Mouse (Mus musculus) ES-E14 (cell line): ENCODE measurements at regions not wholly inside any gene's neighbourhood (a gene's known extent, or its start where the extent isn't known, plus 50 kb on each side); places are given as distances from the start of the nearest gene placed in this dataset.

Experiments
- DNase-seq: peaks from one replicate; pipeline ENCODE4 v3.0.0-alpha.2; 2013; ENCODE audit warnings: low read depth, low spot score
- H3K27ac ChIP-seq: 2 replicates; pipeline ENCODE4 v1.5.1; 2012; ENCODE audit warnings: low read depth, mild to moderate bottlenecking, low read length, moderate library complexity, mixed read lengths; ENCODE audit not compliant: poor library complexity, insufficient read depth, severe bottlenecking
- H3K36me3 ChIP-seq: 2 replicates; pipeline ENCODE4 v1.6.1; 2012; ENCODE audit warnings: mild to moderate bottlenecking, low read length, moderate library complexity, mixed read lengths; ENCODE audit not compliant: control insufficient read depth, poor library complexity, insufficient read depth, severe bottlenecking
- H3K4me1 ChIP-seq, 2 experiments: fragments of 150-350 bp in 1 of 2; sonication (generic) in 1 of 2; 2 replicates each; pipeline ENCODE4 v1.6.1; 2012; ENCODE audit warnings: low read length in 2 of 2, mild to moderate bottlenecking in 1 of 2, mixed read lengths in 1 of 2; ENCODE audit not compliant: control insufficient read depth in 2 of 2, insufficient read depth in 2 of 2, poor library complexity in 1 of 2
- H3K4me3 ChIP-seq, 2 experiments: fragments of 150-350 bp in 1 of 2; sonication (generic) in 1 of 2; 2 replicates each; pipeline ENCODE4 v1.5.1; 2012; ENCODE audit warnings: low read length in 2 of 2, low read depth in 1 of 2, mild to moderate bottlenecking in 1 of 2, mixed read lengths in 1 of 2; ENCODE audit not compliant: insufficient read depth in 1 of 2, poor library complexity in 1 of 2, severe bottlenecking in 1 of 2
- H3K9ac ChIP-seq: 2 replicates; pipeline ENCODE4 v1.6.1; 2012; ENCODE audit warnings: low read depth, mild to moderate bottlenecking, low read length, mixed read lengths; ENCODE audit not compliant: poor library complexity, insufficient read depth, severe bottlenecking
- H3K9me3 ChIP-seq: fragments of 150-350 bp; sonication (generic); 2 replicates; pipeline ENCODE4 v1.6.1; 2012; ENCODE audit warnings: low read depth, mild to moderate bottlenecking, low read length; ENCODE audit not compliant: control insufficient read depth, insufficient read depth
- CHD2 ChIP-seq: IDR thresholded peaks from 2 replicates; pipeline ENCODE4 v1.6.1; 2014; ENCODE audit warnings: mild to moderate bottlenecking, low read depth, low read length, inconsistent platforms
- HCFC1 ChIP-seq: IDR thresholded peaks from 2 replicates; pipeline ENCODE4 v1.6.1; 2012; ENCODE audit warnings: low read length, inconsistent platforms, borderline replicate concordance; ENCODE audit not compliant: insufficient read depth
- MAFK ChIP-seq: IDR thresholded peaks from 2 replicates; pipeline ENCODE4 v1.6.1; 2014; ENCODE audit warnings: mild to moderate bottlenecking, low read depth, low read length, inconsistent platforms; ENCODE audit not compliant: insufficient read depth
- ZC3H11A ChIP-seq: IDR thresholded peaks from 2 replicates; pipeline ENCODE4 v1.6.1; 2012; ENCODE audit warnings: low read depth, mild to moderate bottlenecking, inconsistent platforms, low read length, borderline replicate concordance
- ZNF384 ChIP-seq: IDR thresholded peaks from 2 replicates; pipeline ENCODE4 v1.6.1; 2012; ENCODE audit warnings: low read depth, low read length, inconsistent platforms
- in situ Hi-C, 2 experiments: fragments of 600-800 bp; cut with MboI; formaldehyde crosslinking; loops; one replicate each; pipeline ENCODE4 v1.15.1; 2025; ENCODE audit warnings: low sequenced_read_pairs in 2 of 2, inconsistent platforms in 1 of 2; ENCODE audit not compliant: unreplicated experiment in 2 of 2

DNA sequence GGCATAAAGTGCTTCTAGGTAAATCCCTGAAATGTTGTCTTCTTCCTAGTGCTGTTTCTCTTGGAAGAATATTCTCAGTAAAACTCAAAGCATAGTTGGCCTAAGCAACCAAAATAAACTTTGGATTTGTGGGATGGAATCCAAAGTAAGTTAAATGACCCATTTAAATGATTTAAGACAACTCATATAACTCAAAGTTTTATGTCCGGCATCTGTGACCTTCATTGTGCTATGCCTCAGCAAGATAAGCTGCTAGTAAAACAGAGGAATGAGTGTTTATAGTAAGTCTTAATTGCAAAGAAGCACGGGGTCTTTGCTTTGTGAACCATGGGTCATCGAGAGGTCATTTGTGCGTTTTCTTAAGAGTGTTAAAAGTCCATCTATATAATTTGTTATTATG lies 368.0 kb upstream of the Stxbp6 start:
- H3K4me1 ChIP-seq: no peaks in the 10 kb centered on the region
- H3K27ac ChIP-seq: no peak overlapping the region
- no peak for DNase-seq
- H3K9ac ChIP-seq: no peak overlapping the region
- no peak overlapping the region for H3K4me3 ChIP-seq
- TF ChIP-seq ZNF384 (no peak), ZC3H11A (no peak), HCFC1 (no peak), CHD2 (no peak), MAFK (no peak)
- in situ Hi-C loops: no loop called here
- H3K9me3 ChIP-seq: no peaks in the 10 kb centered on the region
- no peaks in the 10 kb centered on the region for H3K36me3 ChIP-seq

DNA sequence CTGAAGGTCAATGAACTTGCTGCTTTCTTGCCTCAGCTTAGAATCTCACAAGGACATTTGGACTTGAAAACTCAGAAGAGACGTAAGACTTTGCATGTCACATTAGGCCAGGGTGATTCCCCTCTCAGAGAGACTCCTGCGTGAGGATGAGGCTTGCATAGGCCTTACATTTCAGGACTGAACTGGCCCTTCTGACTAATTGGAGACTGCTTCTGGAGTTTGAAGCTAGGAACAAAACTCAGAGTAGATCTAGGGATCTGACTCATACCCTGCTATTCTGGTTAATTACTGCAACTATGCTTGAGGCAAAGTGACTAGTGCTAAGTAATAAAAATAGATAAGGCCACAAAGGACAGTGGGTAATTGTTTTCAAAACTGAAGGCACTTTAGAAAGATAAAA lies 365.2 kb upstream of the Stxbp6 start:
- DNase-seq: no peak
- in situ Hi-C loops: no loop called here
- Histone ChIP-seq H3K36me3 (no peaks in the 10 kb centered on the region), H3K9ac (no peak overlapping the region), H3K27ac (no peak overlapping the region), H3K4me1 (no peaks in the 10 kb centered on the region), H3K9me3 (no peaks in the 10 kb centered on the region), H3K4me3 (no peak overlapping the region)
- no peak for TF ChIP-seq HCFC1
- TF ChIP-seq ZNF384: no peak
- TF ChIP-seq ZC3H11A: no peak
- no peak for TF ChIP-seq CHD2
- no peak for TF ChIP-seq MAFK

DNA sequence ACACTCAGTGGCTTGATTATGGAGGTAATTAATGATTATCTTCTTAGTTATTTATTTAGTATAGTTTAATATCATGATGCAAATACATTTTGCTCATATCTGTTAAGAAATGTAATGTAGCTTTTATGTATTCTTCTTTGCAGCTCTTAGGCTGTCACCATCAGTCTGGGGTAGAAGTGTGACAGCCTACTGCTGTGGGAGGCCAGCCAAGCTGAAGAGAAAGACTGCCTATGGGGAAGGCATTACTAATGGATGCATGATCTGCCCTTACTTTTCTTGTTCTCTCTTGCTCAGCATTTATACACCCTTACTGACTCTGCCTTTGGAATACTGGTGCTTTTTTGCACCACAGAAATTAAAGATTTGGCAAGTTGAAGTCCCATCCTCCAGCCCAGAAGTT lies 362.8 kb upstream of the Stxbp6 start:
- TF ChIP-seq CHD2 (no peak), HCFC1 (no peak), MAFK (no peak), ZNF384 (no peak), ZC3H11A (no peak)
- no peak overlapping the region for H3K9ac ChIP-seq
- in situ Hi-C loops: no loop called here
- H3K4me1 ChIP-seq: no peaks in the 10 kb centered on the region
- no peaks in the 10 kb centered on the region for H3K9me3 ChIP-seq
- H3K4me3 ChIP-seq: no peak overlapping the region
- H3K36me3 ChIP-seq: no peaks in the 10 kb centered on the region
- H3K27ac ChIP-seq: no peak overlapping the region
- no peak for DNase-seq

DNA sequence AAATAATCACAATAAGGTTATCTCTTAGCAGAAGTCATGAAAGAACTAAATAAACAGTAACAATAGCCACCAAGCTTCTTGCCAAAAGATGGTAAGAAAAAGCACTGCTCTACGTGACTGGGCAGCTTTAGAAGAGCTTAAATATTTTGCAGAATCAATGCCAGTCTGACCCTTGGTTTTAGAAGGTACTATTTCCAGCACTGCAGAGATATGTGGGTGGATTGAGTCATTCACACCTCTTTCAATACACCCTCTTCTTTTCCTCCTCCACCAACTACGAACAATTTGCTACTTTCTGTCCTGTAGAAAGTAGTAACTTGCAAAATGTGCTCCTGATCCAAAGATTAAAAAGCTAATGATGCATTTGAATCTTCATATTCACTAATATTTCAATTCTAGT lies 324.9 kb upstream of the Stxbp6 start:
- TF ChIP-seq MAFK (no peak), HCFC1 (no peak), ZNF384 (no peak), ZC3H11A (no peak), CHD2 (no peak)
- DNase-seq: no peak
- Histone ChIP-seq H3K9ac (no peak overlapping the region), H3K9me3 (no peaks in the 10 kb centered on the region), H3K4me1 (no peaks in the 10 kb centered on the region), H3K4me3 (no peak overlapping the region), H3K27ac (no peak overlapping the region), H3K36me3 (no peaks in the 10 kb centered on the region)
- in situ Hi-C loops: no loop called here

DNA sequence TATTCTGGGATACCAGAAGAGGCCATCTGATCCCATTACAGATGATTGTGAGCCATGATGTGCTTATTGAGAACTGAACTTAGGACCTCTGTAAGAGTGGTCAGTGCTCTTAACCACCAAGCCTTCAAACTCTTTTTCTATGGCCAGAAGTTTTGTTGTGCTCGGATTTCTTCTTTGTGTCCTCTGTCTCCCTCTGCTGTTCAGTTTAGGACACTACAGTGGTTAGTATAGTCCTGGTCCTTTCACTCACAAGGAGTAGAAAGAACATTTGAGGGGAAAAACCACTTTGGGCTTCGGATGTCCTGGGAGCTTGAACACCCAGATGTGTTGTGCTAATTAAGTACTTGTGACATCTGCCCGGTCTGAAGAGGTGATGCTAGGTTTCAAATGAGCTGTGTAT lies 310.4 kb upstream of the Stxbp6 start:
- no peaks in the 10 kb centered on the region for H3K4me1 ChIP-seq
- no peak overlapping the region for H3K27ac ChIP-seq
- TF ChIP-seq MAFK (no peak), ZNF384 (no peak), CHD2 (no peak), HCFC1 (no peak), ZC3H11A (no peak)
- no peak overlapping the region for H3K9ac ChIP-seq
- H3K9me3 ChIP-seq: peaks cover 1% of the 10 kb centered on the region; the same call in 1 of the 2 replicates
- in situ Hi-C loops: no loop called here
- H3K36me3 ChIP-seq: no peaks in the 10 kb centered on the region
- no peak overlapping the region for H3K4me3 ChIP-seq
- peak; percentile 27 for DNase-seq
